Mouse (Mus musculus): ENCODE measurements around the gene Myom3.
A peak's percentile ranks its signal among the peaks of the same experiment; 100 is the strongest.

Gene Myom3

GRCm38 (mm10) chr4:135818366-135818765, 58.9 kb downstream of the Myom3 start:
- no peak for DNase-seq

GRCm38 (mm10) chr4:135819826-135820526, 60.5 kb downstream of the Myom3 start:
- no peak for DNase-seq

GRCm38 (mm10) chr4:135821772-135822171, 62.3 kb downstream of the Myom3 start:
- DNase-seq, result no peak

- no peak for DNase-seq
These were observed 63.8 kb downstream of the Myom3 start for GRCm38 (mm10) chr4:135823298-135823697.

GRCm38 (mm10) chr4:135824254-135824653, 64.7 kb downstream of the Myom3 start:
- no peak for DNase-seq

GRCm38 (mm10) chr4:135828491-135828890, 69.0 kb downstream of the Myom3 start:
- DNase-seq, result no peak

GRCm38 (mm10) chr4:135832070-135832469, 72.6 kb downstream of the Myom3 start:
- DNase-seq, result no peak

- no peak for DNase-seq
These were observed 74.0 kb downstream of the Myom3 start for GRCm38 (mm10) chr4:135833301-135834123.

- DNase-seq, result no peak
These were observed 74.7 kb downstream of the Myom3 start for GRCm38 (mm10) chr4:135834124-135834717.

- no peak for DNase-seq
These were observed 79.4 kb downstream of the Myom3 start for GRCm38 (mm10) chr4:135838925-135839292.

- no peak for DNase-seq
These were observed 79.9 kb downstream of the Myom3 start for GRCm38 (mm10) chr4:135839293-135840011.

- DNase-seq, result no peak
These were observed 84.9 kb downstream of the Myom3 start for GRCm38 (mm10) chr4:135844400-135844799.

- no peak for DNase-seq
These were observed 88.1 kb downstream of the Myom3 start for GRCm38 (mm10) chr4:135847581-135847980.

- DNase-seq, result no peak
These were observed 91.0 kb downstream of the Myom3 start for GRCm38 (mm10) chr4:135850411-135851095.

- no peak for DNase-seq
These were observed 92.4 kb downstream of the Myom3 start for GRCm38 (mm10) chr4:135851942-135852341.

- no peak for DNase-seq
These were observed 94.6 kb downstream of the Myom3 start for GRCm38 (mm10) chr4:135853987-135854546.

- no peak for DNase-seq
These were observed 95.1 kb downstream of the Myom3 start for GRCm38 (mm10) chr4:135854630-135855029.

GRCm38 (mm10) chr4:135855080-135855479, 95.6 kb downstream of the Myom3 start:
- no peak for DNase-seq

GRCm38 (mm10) chr4:135855536-135856222, 96.2 kb downstream of the Myom3 start, which contains the start of gene Srsf10:
TSS of gene Srsf10 (plus strand) at chr4:135855747.
- peak; percentile 97 for DNase-seq

- DNase-seq, result peak; percentile 69
These were observed 96.9 kb downstream of the Myom3 start for GRCm38 (mm10) chr4:135856223-135857091.
